ENCODE assay signal across 8 mouse cellular contexts in genomic region chr4:130531645-130532280, GRCm38 (mm10). TPM values are rescaled to one million over a fixed set of nuclear protein-coding genes. Genes with fewer than 3 reads are reported as not detected.
DNase-seq lines count a peak whose midpoint lies in the region; ATAC-seq and TF ChIP-seq lines count a peak whose summit lies in the region.

No protein-coding gene starts in this region.

- TF ChIP-seq CTCF in bone marrow macrophage, adult 2 months (IDR thresholded peaks at IDR 0.05; ENCODE audit: low read depth, low read length): peak; percentile 58
- peak; percentile 68 for TF ChIP-seq CTCF in embryonic fibroblast, embryonic 13.5 days (IDR thresholded peaks at IDR 0.05; ENCODE audit: borderline replicate concordance, insufficient read depth, low read length)

- no peak for TF ChIP-seq POLR2A in bone marrow macrophage, adult 2 months (IDR thresholded peaks at IDR 0.05; ENCODE audit: borderline replicate concordance, low read depth, low read length)
- TF ChIP-seq POLR2A in embryonic fibroblast, embryonic 13.5 days (IDR thresholded peaks at IDR 0.05; ENCODE audit: low read depth, low read length): no peak

- 16% methylated on average over 28 of the region's 28 CpGs for WGBS in heart, embryonic 10.5 days
- WGBS in kidney, embryonic 14.5 days: 23% methylated on average over 28 of the region's 28 CpGs
- WGBS in liver, embryonic 12.5 days (ENCODE audit: insufficient replicate concordance): 12% methylated on average over 28 of the region's 28 CpGs
- 17% methylated on average over 28 of the region's 28 CpGs for WGBS in stomach, embryonic 15.5 days

- DNase-seq in 3T3-L1 (ENCODE audit: low read depth, low spot score): peak; percentile 42
- DNase-seq in heart, embryonic 10.5 days (ENCODE audit: low spot score): peak; percentile 85
- DNase-seq in naive thymus-derived CD4-positive, alpha-beta T cell, adult 2 months (ENCODE audit: low read depth): peak; percentile 61

- 0 out of 2 replicates have a peak overlapping the region, but pooled peaks have one; percentile 12 for H3K4me3 ChIP-seq in bone marrow macrophage, adult 2 months (ENCODE audit: insufficient read depth, low read length)
- no peak overlapping the region for H3K4me3 ChIP-seq in embryonic fibroblast, embryonic 13.5 days (ENCODE audit: insufficient read depth, low read length)
- peak overlapping the region; percentile 29; the same call in 1 of the 2 replicates for H3K4me3 ChIP-seq in heart, embryonic 10.5 days
- H3K4me3 ChIP-seq in kidney, embryonic 14.5 days (ENCODE audit: low read length): no peak overlapping the region
- peak overlapping the region; percentile 19; the same call in 1 of the 2 replicates for H3K4me3 ChIP-seq in liver, embryonic 12.5 days
- H3K4me3 ChIP-seq in stomach, embryonic 15.5 days (replicated peaks): 0 out of 2 replicates have a peak overlapping the region, but pooled peaks have one; percentile 17

- H3K27ac ChIP-seq in bone marrow macrophage, adult 2 months (ENCODE audit: insufficient read depth, low read depth, low read length): no peak overlapping the region
- no peak overlapping the region for H3K27ac ChIP-seq in embryonic fibroblast, embryonic 13.5 days (ENCODE audit: insufficient read depth, low read length)
- H3K27ac ChIP-seq in heart, embryonic 10.5 days: no peak overlapping the region
- no peak overlapping the region for H3K27ac ChIP-seq in kidney, embryonic 14.5 days (ENCODE audit: low read depth, low read length)
- no peak overlapping the region for H3K27ac ChIP-seq in liver, embryonic 12.5 days
- no peak overlapping the region for H3K27ac ChIP-seq in stomach, embryonic 15.5 days

- no peaks in the 10 kb centered on the region for H3K4me1 ChIP-seq in bone marrow macrophage, adult 2 months (ENCODE audit: control insufficient read depth, insufficient read depth, low read length)
- H3K4me1 ChIP-seq in embryonic fibroblast, embryonic 13.5 days (ENCODE audit: control insufficient read depth, insufficient read depth, low read length): no peaks in the 10 kb centered on the region
- H3K4me1 ChIP-seq in heart, embryonic 10.5 days: peaks cover 9% of the 10 kb centered on the region
- 0 out of 2 replicates have a peak, but pooled peaks cover 3% of the 10 kb centered on the region for H3K4me1 ChIP-seq in kidney, embryonic 14.5 days (ENCODE audit: control insufficient read depth, insufficient read depth, low read length)
- peaks cover 11% of the 10 kb centered on the region for H3K4me1 ChIP-seq in liver, embryonic 12.5 days
- H3K4me1 ChIP-seq in stomach, embryonic 15.5 days: peaks cover 6% of the 10 kb centered on the region

- peak; percentile 61 for ATAC-seq in kidney, embryonic 14.5 days (ENCODE audit: low FRiP score, low TSS enrichment)
- peak; percentile 71 for ATAC-seq in liver, embryonic 12.5 days
- ATAC-seq in stomach, embryonic 15.5 days (ENCODE audit: insufficient read depth, low FRiP score, low read depth): no peak

- H3K36me3 ChIP-seq in heart, embryonic 10.5 days: peaks cover 19% of the 10 kb centered on the region
- peaks cover 4% of the 10 kb centered on the region; the same call in 1 of the 2 replicates for H3K36me3 ChIP-seq in kidney, embryonic 14.5 days (ENCODE audit: control insufficient read depth, insufficient read depth, low read length)
- no peaks in the 10 kb centered on the region for H3K36me3 ChIP-seq in liver, embryonic 12.5 days
- no peaks in the 10 kb centered on the region for H3K36me3 ChIP-seq in stomach, embryonic 15.5 days

- H3K27me3 ChIP-seq in heart, embryonic 10.5 days (ENCODE audit: insufficient read depth, poor library complexity, severe bottlenecking): no peaks in the 10 kb centered on the region
- no peaks in the 10 kb centered on the region for H3K27me3 ChIP-seq in kidney, embryonic 14.5 days (ENCODE audit: control insufficient read depth, insufficient read depth, low read length)
- peaks cover 14% of the 10 kb centered on the region for H3K27me3 ChIP-seq in liver, embryonic 12.5 days (replicated peaks)
- no peaks in the 10 kb centered on the region for H3K27me3 ChIP-seq in stomach, embryonic 15.5 days (replicated peaks)

- H3K9ac ChIP-seq in kidney, embryonic 14.5 days (ENCODE audit: low read depth, low read length): no peak overlapping the region
- H3K9ac ChIP-seq in liver, embryonic 12.5 days: no peak overlapping the region
- no peak overlapping the region for H3K9ac ChIP-seq in stomach, embryonic 15.5 days

- no peaks in the 10 kb centered on the region for H3K9me3 ChIP-seq in heart, embryonic 10.5 days
- no peaks in the 10 kb centered on the region for H3K9me3 ChIP-seq in kidney, embryonic 14.5 days (ENCODE audit: control insufficient read depth, low read length)
- H3K9me3 ChIP-seq in liver, embryonic 12.5 days (replicated peaks): no peaks in the 10 kb centered on the region; the same call in 1 of the 2 replicates
- H3K9me3 ChIP-seq in stomach, embryonic 15.5 days: no peaks in the 10 kb centered on the region

- peak overlapping the region; percentile 34 for H3K4me2 ChIP-seq in kidney, embryonic 14.5 days (replicated peaks; ENCODE audit: low read depth, low read length)
- H3K4me2 ChIP-seq in liver, embryonic 12.5 days: peak overlapping the region; percentile 57
- peak overlapping the region; percentile 67 for H3K4me2 ChIP-seq in stomach, embryonic 15.5 days

RNA-seq across cellular contexts. Expression of gene Nkain1, which starts 42.2 kb away (rescaled TPM):
- polyA plus RNA-seq in bone marrow macrophage, adult 2 months (2012; ENCODE audit: insufficient read depth, insufficient read length, missing spikeins): 0.54 TPM in 1 of 2 replicates, not detected in the other
- polyA plus RNA-seq in embryonic fibroblast, embryonic 13.5 days (2011; ENCODE audit: insufficient read length, low read depth, missing spikeins): 31.8 and 39.6 TPM in 2 replicates
- 1.0 and 2.7 TPM in 2 replicates for polyA plus RNA-seq in heart, embryonic 10.5 days (2016; fragmentation: Nextera tagmentation; extraction: Ambion mirVana)
- polyA plus RNA-seq in kidney, embryonic 14.5 days (2014; fragmentation: Nextera tagmentation; extraction: Ambion mirVana): 6.7 and 17.2 TPM in 2 replicates
- 0.12 and 0.42 TPM in 2 replicates for polyA plus RNA-seq in liver, embryonic 12.5 days (2016; fragmentation: Nextera tagmentation; extraction: Ambion mirVana)
- polyA plus RNA-seq in stomach, embryonic 15.5 days (2015; fragmentation: Nextera tagmentation; extraction: Ambion mirVana): 1.2 TPM in 2 replicates

Comparison
In these comparisons a context has a peak if more than half of its experiments do, and no peak if none do; other contexts are left out.
1. H3K4me3 ChIP-seq: peak in bone marrow macrophage, adult 2 months (single experiment), heart, embryonic 10.5 days (single experiment), liver, embryonic 12.5 days (single experiment) and stomach, embryonic 15.5 days (single experiment); none in embryonic fibroblast, embryonic 13.5 days (single experiment) and kidney, embryonic 14.5 days (single experiment).
2. Peak in every context shown above with its lines, with median percentiles within 50 percentile points of each other: DNase-seq and H3K4me2 ChIP-seq.